Mouse (Mus musculus): ENCODE data around the gene Tbc1d7. TPM values are rescaled to one million over a fixed set of nuclear protein-coding genes. Genes with fewer than 3 reads are reported as not detected.

Tbc1d7 gene
- polyA plus RNA-seq, 1 experiment, result 26.3 TPM

DNA sequence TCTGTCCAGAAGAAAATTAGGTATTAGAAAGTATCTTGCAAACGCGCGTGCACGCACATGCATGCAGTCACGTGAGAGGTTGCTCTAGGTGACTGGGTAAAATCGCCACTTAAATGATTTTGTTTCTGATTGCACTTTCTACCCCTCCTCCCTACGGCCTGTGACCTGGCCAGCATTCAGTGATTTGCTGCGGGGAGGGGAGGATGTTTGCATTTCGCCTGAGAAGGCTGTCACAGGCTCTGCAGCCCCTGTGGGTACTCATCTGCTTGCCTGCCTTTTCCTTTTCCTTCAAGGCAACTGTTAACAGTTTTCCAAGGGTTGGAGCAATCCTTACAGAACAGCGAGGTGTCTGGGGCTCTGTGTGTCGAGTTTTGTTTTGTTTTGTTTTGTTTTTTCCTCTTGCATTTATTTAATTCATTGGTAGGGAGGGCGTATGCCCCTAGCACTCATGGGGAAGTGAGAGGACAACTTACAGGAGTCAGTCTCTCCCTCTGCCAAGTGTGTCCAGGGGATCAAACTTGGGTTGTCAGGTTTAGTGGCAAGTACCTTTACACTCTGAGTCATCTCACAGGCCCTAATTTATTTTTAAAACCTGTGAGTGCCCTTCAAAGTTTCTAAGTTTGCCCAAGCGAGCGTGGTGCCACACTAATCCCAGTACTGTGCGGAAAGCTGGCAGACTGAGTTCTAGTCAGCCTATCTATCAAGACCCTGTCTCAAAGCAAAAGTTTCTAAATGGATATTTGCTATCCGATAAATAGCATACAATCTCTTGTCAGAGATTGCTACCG lies 47.2 kb downstream of the Tbc1d7 start:
- Histone ChIP-seq H3K4me3 (ENCODE audit: insufficient read depth, low read length) (no peak overlapping the region), H3K27ac (ENCODE audit: insufficient read depth, low read length) (no peak overlapping the region), H3K4me1 (ENCODE audit: control insufficient read depth, insufficient read depth, low read length) (no peaks in the 10 kb centered on the region)
- TF ChIP-seq POLR2A (IDR thresholded peaks at IDR 0.05; ENCODE audit: low read depth, low read length), result no peak

DNA sequence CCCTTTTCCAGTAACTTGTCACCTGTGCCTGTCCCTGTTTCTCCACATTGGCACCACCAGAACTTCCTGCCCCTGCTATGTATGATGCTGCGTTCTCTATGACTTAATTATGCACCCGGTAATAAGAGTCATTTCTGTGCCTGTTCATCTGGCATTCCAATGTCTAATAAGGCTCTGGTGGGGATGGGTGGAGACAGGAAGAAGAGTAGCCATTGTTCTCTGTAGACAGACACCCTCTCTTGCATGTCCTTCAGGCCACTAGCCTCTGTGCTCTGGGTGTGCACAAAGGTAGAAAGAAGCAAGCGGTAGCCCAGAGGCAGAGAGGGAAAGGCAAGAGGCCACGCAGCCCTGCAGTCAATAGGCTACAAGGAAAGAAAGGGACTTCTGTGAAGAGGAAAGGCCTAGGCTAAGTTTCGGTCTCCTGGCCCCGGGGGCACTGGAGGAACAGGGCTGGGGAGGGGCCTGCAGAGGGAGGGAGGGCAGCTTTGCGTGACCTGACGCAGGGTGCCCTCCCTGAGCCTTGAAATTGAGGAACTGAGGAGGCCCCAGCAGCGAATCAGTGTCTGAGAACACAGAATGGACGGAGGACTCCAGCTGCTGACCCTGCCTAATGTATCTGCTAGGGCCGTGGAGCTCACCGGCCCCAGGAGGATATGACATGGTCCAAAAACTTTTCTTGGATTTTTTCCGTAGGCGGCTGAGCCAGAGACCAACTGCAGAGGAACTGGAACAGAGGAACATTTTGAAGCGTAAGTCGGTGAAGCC lies 48.8 kb downstream of the Tbc1d7 start:
- no peak overlapping the region for H3K4me3 ChIP-seq (ENCODE audit: insufficient read depth, low read length)
- TF ChIP-seq CTCF (IDR thresholded peaks at IDR 0.05; ENCODE audit: borderline replicate concordance, insufficient read depth, low read length) (no peak), POLR2A (IDR thresholded peaks at IDR 0.05; ENCODE audit: low read depth, low read length) (no peak)
- no peak overlapping the region for H3K27ac ChIP-seq (ENCODE audit: insufficient read depth, low read length)
- H3K4me1 ChIP-seq (ENCODE audit: control insufficient read depth, insufficient read depth, low read length), result no peaks in the 10 kb centered on the region

GRCm38 (mm10) chr13:43113141-43113540 lies 58.2 kb downstream of the Tbc1d7 start:
- TF ChIP-seq CTCF (IDR thresholded peaks at IDR 0.05; ENCODE audit: borderline replicate concordance, insufficient read depth, low read length) (no peak), POLR2A (IDR thresholded peaks at IDR 0.05; ENCODE audit: low read depth, low read length) (no peak)
- Histone ChIP-seq H3K4me3 (ENCODE audit: insufficient read depth, low read length) (no peak overlapping the region), H3K4me1 (ENCODE audit: control insufficient read depth, insufficient read depth, low read length) (no peaks in the 10 kb centered on the region), H3K27ac (ENCODE audit: insufficient read depth, low read length) (no peak overlapping the region)

DNA sequence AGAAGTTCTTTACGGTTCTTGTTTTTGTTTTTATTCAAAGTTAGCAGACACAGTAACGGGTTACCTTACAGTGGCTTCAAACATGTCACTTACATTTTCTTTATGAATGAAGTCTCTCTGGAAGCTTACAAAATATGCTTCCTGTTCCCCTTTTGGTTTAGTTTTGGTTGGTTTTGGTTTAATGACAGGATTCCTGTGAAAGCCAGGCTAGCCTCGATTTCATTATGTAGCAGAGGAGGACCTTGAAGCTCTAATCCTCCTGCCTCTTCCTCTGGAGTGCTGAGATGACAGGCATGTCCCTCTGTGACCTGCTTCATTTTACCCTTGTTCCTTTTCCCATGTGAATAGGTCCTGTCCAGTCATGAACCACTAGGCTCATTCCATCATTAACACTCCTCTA lies 58.6 kb downstream of the Tbc1d7 start:
- TF ChIP-seq CTCF (IDR thresholded peaks at IDR 0.05; ENCODE audit: borderline replicate concordance, insufficient read depth, low read length) (no peak), POLR2A (IDR thresholded peaks at IDR 0.05; ENCODE audit: low read depth, low read length) (no peak)
- H3K27ac ChIP-seq (ENCODE audit: insufficient read depth, low read length), result no peak overlapping the region
- H3K4me1 ChIP-seq (ENCODE audit: control insufficient read depth, insufficient read depth, low read length), result no peaks in the 10 kb centered on the region
- H3K4me3 ChIP-seq (ENCODE audit: insufficient read depth, low read length), result no peak overlapping the region

DNA sequence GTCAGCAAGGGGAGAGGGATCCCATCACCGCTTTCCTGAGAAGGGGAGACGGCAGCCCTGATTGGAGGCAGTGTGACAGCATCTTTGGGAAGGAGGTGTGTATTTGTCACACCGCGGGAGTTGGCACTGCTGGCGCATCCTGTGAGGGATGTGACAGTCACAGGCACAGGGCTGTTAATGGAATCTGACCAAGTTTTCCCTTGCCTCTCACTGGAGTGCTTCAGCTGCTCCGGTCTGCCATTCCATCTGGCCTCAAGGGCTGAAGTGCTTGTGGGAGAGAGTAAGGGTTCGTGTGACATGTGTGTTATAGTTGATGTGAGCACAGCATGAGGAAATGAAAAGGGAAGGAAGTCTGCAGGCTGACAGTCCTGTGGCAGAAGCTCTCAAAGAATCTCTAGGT lies 59.0 kb downstream of the Tbc1d7 start:
- no peak overlapping the region for H3K4me3 ChIP-seq (ENCODE audit: insufficient read depth, low read length)
- no peak for TF ChIP-seq POLR2A (IDR thresholded peaks at IDR 0.05; ENCODE audit: low read depth, low read length)
- TF ChIP-seq CTCF (IDR thresholded peaks at IDR 0.05; ENCODE audit: borderline replicate concordance, insufficient read depth, low read length), result no peak
- no peak overlapping the region for H3K27ac ChIP-seq (ENCODE audit: insufficient read depth, low read length)
- no peaks in the 10 kb centered on the region for H3K4me1 ChIP-seq (ENCODE audit: control insufficient read depth, insufficient read depth, low read length)

- no peak for TF ChIP-seq POLR2A (IDR thresholded peaks at IDR 0.05; ENCODE audit: low read depth, low read length)
- TF ChIP-seq CTCF (IDR thresholded peaks at IDR 0.05; ENCODE audit: borderline replicate concordance, insufficient read depth, low read length), result no peak
- H3K4me3 ChIP-seq (ENCODE audit: insufficient read depth, low read length), result no peak overlapping the region
- H3K4me1 ChIP-seq (ENCODE audit: control insufficient read depth, insufficient read depth, low read length), result no peaks in the 10 kb centered on the region
- no peak overlapping the region for H3K27ac ChIP-seq (ENCODE audit: insufficient read depth, low read length)
Measured at GRCm38 (mm10) chr13:43104496-43104895, 66.8 kb downstream of the Tbc1d7 start.

DNA sequence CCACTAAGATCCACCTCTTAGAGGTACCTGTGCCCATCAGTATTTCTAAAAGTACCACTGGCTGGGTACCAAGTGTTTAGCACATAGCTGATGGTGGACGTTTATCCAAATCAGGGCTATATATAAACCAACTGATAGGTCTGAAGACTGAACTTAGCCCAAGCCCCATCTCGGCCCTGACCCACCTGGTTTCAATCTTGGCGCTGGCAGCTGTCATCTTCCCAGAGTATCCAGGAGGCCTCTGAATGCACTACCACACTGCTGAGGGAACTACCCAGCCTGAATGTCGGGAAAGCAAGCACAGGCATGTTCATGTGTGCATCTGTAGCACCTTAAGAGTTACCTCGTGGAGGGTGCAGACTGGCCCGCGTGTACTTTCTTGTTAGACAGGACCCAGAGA lies 68.4 kb downstream of the Tbc1d7 start:
- TF ChIP-seq CTCF (IDR thresholded peaks at IDR 0.05; ENCODE audit: borderline replicate concordance, insufficient read depth, low read length) (no peak), POLR2A (IDR thresholded peaks at IDR 0.05; ENCODE audit: low read depth, low read length) (no peak)
- H3K4me1 ChIP-seq (ENCODE audit: control insufficient read depth, insufficient read depth, low read length), result no peaks in the 10 kb centered on the region
- H3K27ac ChIP-seq (ENCODE audit: insufficient read depth, low read length), result no peak overlapping the region
- no peak overlapping the region for H3K4me3 ChIP-seq (ENCODE audit: insufficient read depth, low read length)

Other genes with a start within 250 kb of the Tbc1d7 start
- 4.2 and 9.6 TPM in 2 replicates for gene Gfod1, start 132.7 kb upstream of the Tbc1d7 start, polyA plus RNA-seq (2011; ENCODE audit: insufficient read length, low read depth, missing spikeins)
- gene Sirt5, start 194.0 kb upstream of the Tbc1d7 start, polyA plus RNA-seq (2011; ENCODE audit: insufficient read length, low read depth, missing spikeins), result 10.1 and 12.2 TPM in 2 replicates
- gene Nol7, start 226.9 kb upstream of the Tbc1d7 start, polyA plus RNA-seq (2011; ENCODE audit: insufficient read length, low read depth, missing spikeins), result 44.9 and 65.7 TPM in 2 replicates

All from embryonic fibroblast, embryonic 13.5 days (primary cell).